Mouse (Mus musculus): ENCODE measurements around the gene Rrn3. TPM values are rescaled to one million over a fixed set of nuclear protein-coding genes. Genes with fewer than 3 reads are reported as not detected.

Rrn3 gene
- polyA plus RNA-seq, 1 experiment from 2014 or later: 28.1 TPM

GRCm38 (mm10) chr16:13820771-13821170 is 40.3 kb downstream of the Rrn3 start:
- no peak overlapping the region for H3K9ac ChIP-seq (replicated peaks; ENCODE audit: low read depth)
- H3K27me3 ChIP-seq (replicated peaks; ENCODE audit: insufficient read depth, low read length): no peaks in the 10 kb centered on the region
- WGBS: 97% methylated on average over 5 of the region's 5 CpGs
- H3K4me3 ChIP-seq (ENCODE audit: low read depth, low read length): no peak overlapping the region
- 0 out of 2 replicates have a peak, but pooled peaks cover 3% of the 10 kb centered on the region for H3K36me3 ChIP-seq (ENCODE audit: insufficient read depth, low read length)
- no peak overlapping the region for H3K27ac ChIP-seq (ENCODE audit: low read length)
- TF ChIP-seq EP300 (IDR thresholded peaks at IDR 0.05): no peak
- peak; percentile 24 for TF ChIP-seq CTCF (IDR thresholded peaks at IDR 0.05)
- no peak overlapping the region for H3K4me2 ChIP-seq (replicated peaks; ENCODE audit: low read depth, low read length)
- H3K9me3 ChIP-seq (ENCODE audit: low read length): no peaks in the 10 kb centered on the region
- H3K4me1 ChIP-seq (ENCODE audit: insufficient read depth, low read depth, low read length): peaks cover 11% of the 10 kb centered on the region; the same call in 1 of the 2 replicates
- ATAC-seq (no peak), DNase-seq (ENCODE audit: low spot score) (no peak)

DNA sequence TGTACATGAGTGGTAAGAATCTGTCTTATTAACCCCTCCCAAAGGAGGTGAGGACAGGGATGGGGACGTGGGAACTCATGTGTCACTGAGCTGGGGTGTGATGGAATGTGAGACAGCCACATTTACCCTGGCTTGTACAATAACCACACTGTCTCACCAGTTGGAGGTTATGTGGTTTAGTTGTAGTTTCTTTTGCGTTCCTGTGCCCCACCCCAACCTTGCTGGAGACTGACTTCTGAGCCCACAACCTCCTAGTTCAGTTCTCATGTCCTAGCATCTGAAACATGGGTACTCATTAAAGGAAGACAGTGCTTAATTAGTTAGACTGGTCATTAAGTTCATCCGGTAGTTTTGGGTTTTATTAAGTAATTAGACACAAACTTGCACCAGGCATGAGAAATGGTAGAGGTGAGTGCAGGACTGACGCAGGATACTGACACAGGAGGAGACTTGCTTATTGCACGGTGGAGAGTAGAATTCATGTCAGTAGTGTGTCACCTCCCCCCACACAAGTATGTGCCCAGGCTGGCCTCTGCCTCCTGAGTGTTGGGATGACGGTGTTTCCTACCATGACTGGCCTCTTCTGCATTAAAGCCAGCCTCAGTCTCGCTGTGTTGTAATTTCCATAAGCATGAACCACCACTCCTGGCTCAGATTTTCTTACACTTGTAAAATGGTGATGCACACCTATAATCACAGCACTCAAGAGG is 45.4 kb downstream of the Rrn3 start:
- Histone ChIP-seq H3K4me2 (replicated peaks; ENCODE audit: low read depth, low read length) (no peak overlapping the region), H3K9ac (replicated peaks; ENCODE audit: low read depth) (no peak overlapping the region), H3K4me1 (ENCODE audit: insufficient read depth, low read depth, low read length) (no peaks in the 10 kb centered on the region), H3K27me3 (replicated peaks; ENCODE audit: insufficient read depth, low read length) (no peaks in the 10 kb centered on the region), H3K27ac (ENCODE audit: low read length) (no peak overlapping the region), H3K4me3 (ENCODE audit: low read depth, low read length) (no peak overlapping the region), H3K36me3 (ENCODE audit: insufficient read depth, low read length) (peaks cover 20% of the 10 kb centered on the region; the same call in 1 of the 2 replicates), H3K9me3 (ENCODE audit: low read length) (no peaks in the 10 kb centered on the region)
- ATAC-seq (no peak; the same call in 1 of the 2 replicates), DNase-seq (ENCODE audit: low spot score) (no peak)
- WGBS: 66% methylated on average over 7 of the region's 7 CpGs
- TF ChIP-seq CTCF (IDR thresholded peaks at IDR 0.05) (no peak), EP300 (IDR thresholded peaks at IDR 0.05) (no peak)

DNA sequence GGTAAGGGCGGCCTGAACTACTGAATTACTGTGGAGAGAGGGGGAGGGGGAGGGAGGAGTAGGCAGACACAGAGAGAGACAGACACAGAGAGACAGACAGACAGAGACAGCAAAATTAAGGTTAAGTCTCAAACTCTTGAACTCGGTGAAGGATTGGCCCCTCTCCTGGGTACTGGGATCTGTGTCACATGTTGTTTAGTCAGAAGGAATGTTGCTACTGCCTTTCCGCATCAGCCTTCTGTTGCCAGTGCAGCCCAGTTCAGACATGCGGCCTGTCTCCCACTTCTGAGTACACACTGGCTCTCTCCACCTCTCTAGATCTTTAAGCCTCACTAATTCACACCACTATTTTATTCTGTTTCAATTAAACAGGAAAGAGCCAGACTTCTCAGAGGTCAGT is 46.0 kb downstream of the Rrn3 start:
- Histone ChIP-seq H3K4me1 (ENCODE audit: insufficient read depth, low read depth, low read length) (no peaks in the 10 kb centered on the region), H3K27ac (ENCODE audit: low read length) (no peak overlapping the region), H3K27me3 (replicated peaks; ENCODE audit: insufficient read depth, low read length) (no peaks in the 10 kb centered on the region), H3K36me3 (ENCODE audit: insufficient read depth, low read length) (peaks cover 25% of the 10 kb centered on the region), H3K9me3 (ENCODE audit: low read length) (no peaks in the 10 kb centered on the region), H3K9ac (replicated peaks; ENCODE audit: low read depth) (no peak overlapping the region), H3K4me2 (replicated peaks; ENCODE audit: low read depth, low read length) (no peak overlapping the region), H3K4me3 (ENCODE audit: low read depth, low read length) (no peak overlapping the region)
- DNase-seq (ENCODE audit: low spot score) (no peak), ATAC-seq (no peak)
- 77% methylated on average over 4 of the region's 4 CpGs for WGBS
- TF ChIP-seq CTCF (IDR thresholded peaks at IDR 0.05): no peak
- TF ChIP-seq EP300 (IDR thresholded peaks at IDR 0.05): no peak

DNA sequence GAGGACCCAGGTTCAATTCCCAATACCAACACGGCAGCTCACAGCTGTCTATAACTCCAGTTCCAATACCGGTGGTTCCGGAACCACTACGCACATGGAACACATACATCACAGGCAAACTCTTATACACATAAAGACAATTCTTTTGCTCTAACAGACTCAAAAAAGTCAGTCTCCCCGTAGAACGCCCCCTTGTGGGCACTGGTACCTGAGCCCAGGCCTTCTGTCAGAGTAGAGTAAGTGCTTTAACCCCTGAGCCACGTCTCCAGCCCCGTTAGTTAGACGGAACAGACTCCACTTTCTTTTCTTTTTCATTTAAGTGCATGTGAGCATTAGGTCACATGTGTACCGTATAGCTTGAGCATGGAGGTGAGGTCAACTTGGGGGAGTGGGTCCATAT is 49.9 kb downstream of the Rrn3 start:
- DNase-seq (ENCODE audit: low spot score) (no peak), ATAC-seq (no peak)
- Histone ChIP-seq H3K36me3 (ENCODE audit: insufficient read depth, low read length) (peaks cover 49% of the 10 kb centered on the region), H3K4me1 (ENCODE audit: insufficient read depth, low read depth, low read length) (no peaks in the 10 kb centered on the region), H3K27me3 (replicated peaks; ENCODE audit: insufficient read depth, low read length) (no peaks in the 10 kb centered on the region), H3K27ac (ENCODE audit: low read length) (no peak overlapping the region), H3K4me2 (replicated peaks; ENCODE audit: low read depth, low read length) (no peak overlapping the region), H3K9me3 (ENCODE audit: low read length) (no peaks in the 10 kb centered on the region), H3K4me3 (ENCODE audit: low read depth, low read length) (no peak overlapping the region), H3K9ac (replicated peaks; ENCODE audit: low read depth) (no peak overlapping the region)
- TF ChIP-seq CTCF (IDR thresholded peaks at IDR 0.05): peak; percentile 29; the same call in 1 of the 2 replicates
- no peak for TF ChIP-seq EP300 (IDR thresholded peaks at IDR 0.05)
- WGBS: 87% methylated on average over 10 of the region's 10 CpGs

- Histone ChIP-seq H3K9me3 (ENCODE audit: low read length) (no peaks in the 10 kb centered on the region), H3K4me2 (replicated peaks; ENCODE audit: low read depth, low read length) (no peak overlapping the region), H3K27me3 (replicated peaks; ENCODE audit: insufficient read depth, low read length) (no peaks in the 10 kb centered on the region), H3K4me1 (ENCODE audit: insufficient read depth, low read depth, low read length) (no peaks in the 10 kb centered on the region), H3K27ac (ENCODE audit: low read length) (no peak overlapping the region), H3K9ac (replicated peaks; ENCODE audit: low read depth) (no peak overlapping the region), H3K36me3 (ENCODE audit: insufficient read depth, low read length) (peaks cover 60% of the 10 kb centered on the region), H3K4me3 (ENCODE audit: low read depth, low read length) (no peak overlapping the region)
- ATAC-seq (peak; percentile 21; the same call in 1 of the 2 replicates), DNase-seq (ENCODE audit: low spot score) (no peak)
- WGBS: 69% methylated on average over 5 of the region's 5 CpGs
- TF ChIP-seq EP300 (IDR thresholded peaks at IDR 0.05) (no peak), CTCF (IDR thresholded peaks at IDR 0.05) (no peak)
These were observed 51.1 kb downstream of the Rrn3 start for GRCm38 (mm10) chr16:13831606-13832005.

GRCm38 (mm10) chr16:13834382-13834781 is 53.9 kb downstream of the Rrn3 start:
- no peaks in the 10 kb centered on the region for H3K4me1 ChIP-seq (ENCODE audit: insufficient read depth, low read depth, low read length)
- H3K4me2 ChIP-seq (replicated peaks; ENCODE audit: low read depth, low read length): no peak overlapping the region
- no peaks in the 10 kb centered on the region for H3K9me3 ChIP-seq (ENCODE audit: low read length)
- DNase-seq (ENCODE audit: low spot score): no peak
- no peaks in the 10 kb centered on the region for H3K27me3 ChIP-seq (replicated peaks; ENCODE audit: insufficient read depth, low read length)
- H3K9ac ChIP-seq (replicated peaks; ENCODE audit: low read depth): no peak overlapping the region
- H3K27ac ChIP-seq (ENCODE audit: low read length): no peak overlapping the region
- no peak for TF ChIP-seq EP300 (IDR thresholded peaks at IDR 0.05)
- no peak for TF ChIP-seq CTCF (IDR thresholded peaks at IDR 0.05)
- H3K36me3 ChIP-seq (ENCODE audit: insufficient read depth, low read length): peaks cover 83% of the 10 kb centered on the region
- no peak overlapping the region for H3K4me3 ChIP-seq (ENCODE audit: low read depth, low read length)
- WGBS: 85% methylated on average over 5 of the region's 5 CpGs
- no peak for ATAC-seq

Measured in lung, postnatal 0 days (tissue).